Mouse (Mus musculus) erythroblast, adult 5-6 weeks (primary cell): ENCODE results near the gene Rara. TPM values are rescaled to one million over a fixed set of nuclear protein-coding genes. Genes with fewer than 3 reads are reported as not detected.

Experiments
- ATAC-seq: replicated peaks from 2 replicates; pipeline ENCODE4 v1.8.0; 2016; ENCODE audit warnings: moderate number of reproducible peaks, mild to moderate bottlenecking, moderate TSS enrichment, inconsistent platforms; ENCODE audit not compliant: poor library complexity, low FRiP score, severe bottlenecking
- total RNA-seq, 2 experiments: library from RNA; stranded (forward) in 1 of 2; stranded (reverse) in 1 of 2; fragments of 150-400 nt in 1 of 2; fragments of 200-764, 138-1000 nt in 1 of 2; gene quantifications; 2 replicates each; pipeline versions ENCODE4 v1.2.3 to v1.2.4; 2015 to 2017; ENCODE audit warnings: low replicate concordance in 2 of 2

The Rara gene
- total RNA-seq, 2 experiments from 2014 or later = 2.8 to 13.1 TPM

GRCm38 (mm10) chr11:98936606-98937409, 9.2 kb downstream of the Rara start:
- no peak for ATAC-seq

DNA sequence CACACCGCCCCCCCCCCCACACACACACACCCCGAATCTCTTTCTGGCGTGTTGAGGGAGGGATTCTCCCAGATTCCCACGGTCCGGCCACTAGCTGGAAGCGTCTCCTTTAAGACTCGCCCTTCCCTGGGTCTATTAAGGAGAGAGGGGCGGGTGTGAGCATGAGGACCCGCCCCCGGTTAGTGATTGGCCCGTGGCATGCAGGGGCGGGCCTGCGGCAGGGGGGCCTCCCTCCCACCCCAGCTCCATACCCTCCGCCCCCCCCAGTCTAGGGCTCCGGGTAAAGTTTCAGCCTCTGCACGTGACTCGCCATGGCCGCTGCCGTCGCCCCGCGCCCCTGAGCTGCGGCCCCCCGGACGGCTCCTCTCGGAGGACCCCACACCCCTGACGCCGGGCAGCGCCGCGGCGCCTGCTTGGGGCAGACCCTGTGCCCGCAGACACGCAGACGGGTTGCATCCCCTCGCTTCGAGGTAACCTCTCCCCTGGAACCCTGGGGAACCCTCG, 9.8 kb downstream of the Rara start:
- 0 out of 2 replicates have a peak, but pooled peaks have one; percentile 32 for ATAC-seq

GRCm38 (mm10) chr11:98937914-98938694, 10.5 kb downstream of the Rara start:
- no peak for ATAC-seq

GRCm38 (mm10) chr11:98938701-98939083, 11.1 kb downstream of the Rara start:
- no peak for ATAC-seq

DNA sequence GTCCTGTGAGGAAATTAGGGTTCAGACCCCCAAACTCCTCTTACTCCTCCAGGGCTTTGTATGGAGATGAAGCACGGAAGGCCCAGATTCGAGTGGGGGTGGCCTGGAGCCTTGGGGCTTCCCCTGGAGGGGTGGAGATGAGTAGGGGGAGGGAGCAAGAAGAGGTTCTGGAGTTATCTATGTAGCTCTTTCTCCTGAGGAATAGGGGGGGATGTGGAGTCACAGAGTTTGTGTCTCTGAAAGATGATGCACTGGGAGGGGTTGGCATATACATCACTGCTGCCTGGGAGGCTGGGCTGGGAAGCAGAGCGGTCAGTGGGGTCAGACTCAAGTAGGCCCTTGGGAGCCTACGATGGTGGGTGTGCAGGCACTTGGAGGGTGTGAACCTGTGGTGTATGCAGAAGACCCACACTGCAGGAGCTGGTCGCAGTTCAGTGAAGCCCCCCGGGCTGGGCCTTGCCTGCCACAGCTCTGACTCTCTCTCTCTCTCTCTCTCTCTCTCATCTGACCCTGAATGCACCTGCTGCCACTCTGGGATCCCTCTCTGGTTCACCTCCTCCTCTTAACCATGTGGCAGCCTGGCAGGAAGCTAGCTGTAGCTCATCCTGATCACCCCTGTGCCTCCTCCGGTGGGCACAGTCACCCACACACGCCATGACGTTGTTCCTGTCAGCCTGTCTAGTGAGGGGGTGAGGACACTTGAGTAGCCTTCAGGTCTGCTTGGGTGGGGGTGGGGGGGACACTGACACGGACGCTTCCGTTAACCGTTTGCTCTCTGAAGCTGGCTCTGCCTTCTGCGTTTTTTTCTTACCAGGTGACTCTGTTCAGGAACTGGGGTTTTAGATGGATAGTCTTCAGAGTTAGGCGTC, 11.7 kb downstream of the Rara start:
- ATAC-seq = no peak

DNA sequence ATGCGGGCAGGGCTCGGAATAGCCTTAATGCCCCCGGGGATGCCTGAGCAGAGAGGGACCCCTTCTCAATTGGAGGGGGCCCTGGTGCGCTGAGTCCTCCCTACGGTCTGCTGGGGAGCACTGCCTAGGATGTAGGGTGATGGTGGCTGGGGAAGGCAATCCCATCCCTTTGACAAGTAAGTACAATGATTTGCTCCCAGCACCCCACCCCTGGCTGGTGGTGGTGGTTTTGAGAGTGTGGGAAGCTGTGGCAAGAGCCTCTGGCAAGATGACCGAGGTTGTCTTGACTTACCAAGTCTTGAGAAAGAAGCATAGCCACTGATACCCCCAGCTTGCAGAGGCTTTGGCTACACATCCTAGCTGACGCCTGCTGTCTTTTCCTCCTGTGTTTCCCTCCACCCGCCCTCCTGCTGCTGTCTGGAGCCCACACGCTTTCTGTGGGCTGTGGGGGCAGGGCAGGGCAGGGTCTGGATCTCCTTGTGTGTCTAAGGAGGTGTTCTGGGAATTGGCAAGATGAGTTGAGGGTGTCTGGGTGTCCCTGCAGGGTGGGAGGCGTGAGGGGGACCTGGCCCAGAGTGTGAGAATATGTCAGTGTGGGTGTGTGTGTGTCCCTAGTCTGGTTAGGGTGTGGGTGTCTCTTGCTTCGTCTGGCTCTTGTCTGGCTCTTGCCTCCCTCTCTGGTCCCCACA, 12.5 kb downstream of the Rara start:
- ATAC-seq = no peak

DNA sequence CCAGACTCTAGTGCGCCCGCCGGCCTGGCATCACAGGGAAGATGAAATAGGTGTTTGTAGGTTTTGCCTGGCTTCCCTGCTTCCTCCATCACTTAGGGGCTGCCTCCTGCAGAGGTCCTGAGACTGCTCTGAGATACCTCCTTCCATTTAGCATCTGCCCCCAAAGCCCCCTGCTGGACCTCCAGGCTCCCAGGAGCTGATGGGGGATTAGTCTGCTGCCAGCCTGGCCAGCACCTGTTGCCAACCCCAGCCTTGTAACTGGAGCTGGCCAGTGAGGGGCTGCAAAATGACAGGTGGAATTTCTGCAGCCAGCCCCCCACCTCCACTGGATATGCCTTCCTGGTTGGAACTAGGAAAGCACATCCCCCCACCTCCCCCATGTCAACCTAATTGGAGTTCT, 13.2 kb downstream of the Rara start:
- no peak for ATAC-seq

GRCm38 (mm10) chr11:98941341-98941825, 13.8 kb downstream of the Rara start:
- ATAC-seq = no peak

DNA sequence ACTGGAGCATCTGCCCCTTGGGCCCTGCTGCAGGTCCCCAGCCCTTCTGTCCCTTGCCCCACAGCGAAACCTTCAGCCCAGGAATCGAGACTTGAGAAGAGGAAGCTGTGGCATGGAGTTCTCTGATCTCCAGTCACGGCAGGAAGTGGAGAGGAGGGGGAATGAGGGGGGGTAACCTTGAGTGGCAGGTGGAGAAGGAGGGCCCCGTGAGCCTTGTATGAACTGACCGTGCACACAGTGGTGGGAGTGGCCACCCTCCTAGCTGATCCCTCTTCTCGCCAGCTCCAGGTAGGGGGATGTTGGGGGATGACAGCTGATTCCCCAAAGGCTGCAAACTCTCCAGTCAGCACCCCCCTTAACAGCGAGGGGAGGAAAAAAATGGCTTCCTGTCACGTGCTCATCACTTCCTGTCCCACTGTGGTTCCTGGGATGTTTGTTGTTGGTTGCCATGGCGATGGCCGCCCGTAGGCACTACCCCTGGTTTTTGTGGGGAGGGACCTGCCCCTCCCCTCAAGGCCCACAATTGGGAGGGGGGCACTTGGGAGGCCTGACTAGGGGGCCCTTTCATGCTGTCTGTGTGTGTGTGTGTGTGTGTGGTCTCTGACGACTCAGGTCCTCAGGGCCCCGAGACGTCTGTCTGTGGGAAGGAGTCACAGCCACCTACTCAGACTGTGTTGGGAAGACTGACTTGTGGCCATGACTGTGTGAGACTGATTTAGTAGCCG, 14.4 kb downstream of the Rara start:
- peak; percentile 27 for ATAC-seq

GRCm38 (mm10) chr11:98942555-98942922, 14.9 kb downstream of the Rara start:
- no peak for ATAC-seq

GRCm38 (mm10) chr11:98942923-98943641, 15.5 kb downstream of the Rara start:
- no peak for ATAC-seq

GRCm38 (mm10) chr11:98943741-98944461, 16.3 kb downstream of the Rara start:
- ATAC-seq = no peak

- no peak for ATAC-seq
Measured at GRCm38 (mm10) chr11:98944897-98945604, 17.4 kb downstream of the Rara start.

DNA sequence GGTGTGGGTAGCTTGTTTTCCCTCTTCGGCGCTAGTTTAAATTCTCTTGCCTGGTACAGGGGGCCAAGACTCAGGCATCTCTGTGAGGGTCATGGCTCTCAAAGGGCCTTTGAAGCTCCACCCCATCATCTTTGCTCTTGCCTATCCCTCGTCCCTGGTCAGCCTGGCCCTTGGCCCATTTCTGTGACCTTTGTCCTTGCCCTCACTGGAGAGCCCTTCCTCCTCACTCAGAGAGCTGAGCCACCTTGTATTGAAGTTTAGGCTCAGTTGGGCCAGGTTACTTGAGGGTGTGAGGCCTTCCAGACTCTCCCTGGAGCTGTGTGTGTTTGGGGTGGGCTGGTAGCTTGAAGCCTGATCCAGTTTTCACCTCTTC, 18.0 kb downstream of the Rara start:
- ATAC-seq = no peak

DNA sequence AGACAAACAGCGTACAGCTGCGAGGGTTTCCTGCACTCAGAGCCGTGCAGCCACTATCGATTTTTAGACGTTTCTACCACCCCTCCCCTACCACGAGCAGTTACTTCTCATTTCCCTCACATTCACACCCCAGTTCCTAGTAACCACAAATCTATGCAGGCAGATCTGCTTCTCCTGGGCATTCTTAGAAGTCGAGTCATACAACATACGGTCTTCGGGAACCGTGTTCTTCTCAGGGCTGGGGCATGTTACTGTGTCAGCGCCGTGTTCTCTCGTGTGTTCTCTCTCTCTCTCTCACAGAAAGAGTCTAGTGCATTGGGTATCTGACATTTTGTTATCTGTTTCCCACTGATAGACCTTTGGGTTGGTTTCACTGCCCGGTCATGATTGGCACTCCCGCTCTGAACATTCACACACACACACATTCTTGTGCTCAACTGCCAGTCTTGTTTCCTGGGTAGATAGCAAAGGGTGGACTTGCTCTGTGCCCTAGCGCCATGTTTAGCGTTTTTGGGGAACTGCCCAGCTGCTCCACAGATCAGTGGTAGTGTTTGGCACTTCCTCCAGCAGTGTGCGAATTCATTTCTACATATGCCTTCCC, 20.5 kb downstream of the Rara start:
- no peak for ATAC-seq

DNA sequence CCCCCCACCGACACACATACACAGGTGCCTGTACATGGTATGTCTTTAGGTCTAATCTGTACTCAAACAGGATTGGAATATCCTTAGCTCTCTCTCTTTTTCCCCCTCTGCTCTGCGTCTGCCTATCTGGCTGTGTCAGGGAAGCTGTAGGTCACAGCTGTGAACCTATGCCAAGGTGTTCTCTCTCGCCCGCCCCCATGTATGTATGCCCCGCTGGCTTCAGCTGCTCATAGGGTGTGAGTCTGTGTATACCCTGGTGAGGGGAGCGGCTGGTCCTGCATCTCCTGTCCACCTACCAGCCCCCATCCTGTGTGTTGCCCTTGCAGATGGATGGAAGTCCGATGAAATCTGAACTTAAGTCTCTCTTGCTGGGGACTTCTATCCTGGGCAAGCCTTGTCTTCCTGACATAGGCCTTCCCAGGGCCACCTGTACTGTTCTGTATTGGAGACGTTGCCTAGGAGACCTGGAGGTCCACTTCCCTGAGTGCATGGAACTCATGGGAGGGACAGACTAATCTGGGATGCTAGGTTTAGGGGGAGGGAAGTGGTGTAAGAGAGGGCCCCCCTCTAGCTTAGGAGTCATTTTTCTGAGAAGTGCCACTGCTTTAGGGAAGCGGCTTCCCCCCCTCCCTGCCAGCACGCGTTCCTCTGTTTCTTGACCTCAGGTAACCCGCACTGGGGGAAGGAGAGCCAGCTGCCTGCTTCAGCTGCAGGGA, 21.8 kb downstream of the Rara start:
- no peak for ATAC-seq
